8 mouse cellular contexts compared by ENCODE assay signal in the genomic region with DNA sequence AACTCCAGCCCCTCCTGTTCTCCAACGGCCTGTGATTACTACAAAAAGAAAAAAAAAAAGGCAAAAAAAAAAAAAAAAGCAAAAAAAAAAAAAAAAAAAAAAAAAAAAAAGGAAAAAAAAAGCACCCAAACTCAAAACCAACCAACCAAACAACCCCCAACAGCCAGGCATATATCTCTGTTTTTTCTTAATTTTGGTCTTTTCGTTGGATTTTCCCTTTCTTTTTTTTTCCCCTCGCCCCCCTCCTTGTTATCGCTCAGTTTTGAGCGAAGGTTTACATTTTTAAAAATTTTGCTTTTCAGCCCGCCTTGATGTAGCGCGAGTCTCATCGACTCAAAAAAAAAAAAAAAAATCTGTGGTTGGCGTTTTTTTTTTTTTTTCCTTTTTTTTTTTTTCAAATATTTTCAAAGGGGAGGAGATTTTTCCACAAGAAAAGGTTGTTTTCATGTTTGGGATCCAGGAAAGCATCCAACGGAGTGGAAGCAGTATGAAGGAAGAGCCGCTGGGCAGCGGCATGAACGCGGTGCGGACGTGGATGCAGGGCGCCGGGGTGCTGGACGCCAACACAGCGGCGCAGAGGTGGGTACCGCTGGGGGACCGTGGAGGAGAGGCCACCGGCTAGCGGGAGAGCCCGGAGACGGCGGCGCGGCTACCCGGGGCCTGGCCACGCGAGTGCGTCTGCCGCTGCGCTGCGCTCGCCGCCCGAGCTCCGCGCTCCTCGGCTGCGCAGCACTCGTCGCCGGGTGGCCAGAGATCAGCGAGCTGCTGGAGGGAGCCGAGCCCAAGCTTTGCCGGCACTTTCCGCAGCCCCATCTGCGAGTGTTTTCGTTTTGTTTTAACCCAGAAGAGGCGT. TPM values are rescaled to one million over a fixed set of nuclear protein-coding genes. Genes with fewer than 3 reads are reported as not detected.
DNase-seq lines count a peak whose midpoint lies in the region; ATAC-seq and TF ChIP-seq lines count a peak whose summit lies in the region.

No protein-coding gene starts in this region.

- ATAC-seq in kidney, embryonic 15.5 days (replicated peaks; ENCODE audit: low FRiP score): peak; percentile 19; the same call in 1 of the 2 replicates
- peak; percentile 13; the same call in 1 of the 2 replicates for ATAC-seq in lung, postnatal 0 days

- no peaks in the 10 kb centered on the region; the same call in 1 of the 2 replicates for H3K36me3 ChIP-seq in heart, embryonic 10.5 days
- peaks cover 3% of the 10 kb centered on the region; the same call in 1 of the 2 replicates for H3K36me3 ChIP-seq in kidney, embryonic 15.5 days
- no peaks in the 10 kb centered on the region for H3K36me3 ChIP-seq in lung, postnatal 0 days (ENCODE audit: insufficient read depth, low read length)

- no peaks in the 10 kb centered on the region for H3K9me3 ChIP-seq in heart, embryonic 10.5 days
- H3K9me3 ChIP-seq in kidney, embryonic 15.5 days (replicated peaks): no peaks in the 10 kb centered on the region
- H3K9me3 ChIP-seq in lung, postnatal 0 days (ENCODE audit: low read length): no peaks in the 10 kb centered on the region

- H3K27me3 ChIP-seq in heart, embryonic 10.5 days (ENCODE audit: insufficient read depth, poor library complexity, severe bottlenecking): peaks cover 75% of the 10 kb centered on the region
- H3K27me3 ChIP-seq in kidney, embryonic 15.5 days: peaks cover 71% of the 10 kb centered on the region
- peaks cover 56% of the 10 kb centered on the region for H3K27me3 ChIP-seq in lung, postnatal 0 days (replicated peaks; ENCODE audit: insufficient read depth, low read length)

- WGBS in heart, embryonic 10.5 days: under 1% methylated on average over 55 of the region's 55 CpGs
- under 1% methylated on average over 55 of the region's 55 CpGs for WGBS in kidney, embryonic 15.5 days
- WGBS in lung, postnatal 0 days: under 1% methylated on average over 52 of the region's 55 CpGs

- H3K4me1 ChIP-seq in heart, embryonic 10.5 days: peaks cover 35% of the 10 kb centered on the region
- H3K4me1 ChIP-seq in kidney, embryonic 15.5 days: peaks cover 54% of the 10 kb centered on the region
- 0 out of 2 replicates have a peak, but pooled peaks cover 5% of the 10 kb centered on the region for H3K4me1 ChIP-seq in lung, postnatal 0 days (ENCODE audit: insufficient read depth, low read depth, low read length)

- TF ChIP-seq CTCF in lung, postnatal 0 days (IDR thresholded peaks at IDR 0.05): no peak

- H3K4me2 ChIP-seq in kidney, embryonic 15.5 days: peak overlapping the region; percentile 87
- H3K4me2 ChIP-seq in lung, postnatal 0 days (replicated peaks; ENCODE audit: low read depth, low read length): peak overlapping the region; percentile 74

- H3K9ac ChIP-seq in kidney, embryonic 15.5 days: peak overlapping the region; percentile 66
- peak overlapping the region; percentile 36; the same call in 1 of the 2 replicates for H3K9ac ChIP-seq in lung, postnatal 0 days (replicated peaks; ENCODE audit: low read depth)

- no peak for TF ChIP-seq EP300 in lung, postnatal 0 days (IDR thresholded peaks at IDR 0.05)

- peak overlapping the region; percentile 84 for H3K27ac ChIP-seq in heart, embryonic 10.5 days
- H3K27ac ChIP-seq in kidney, embryonic 15.5 days: peak overlapping the region; percentile 89
- no peak overlapping the region for H3K27ac ChIP-seq in lung, postnatal 0 days (ENCODE audit: low read length)

- DNase-seq in 3T3-L1 (ENCODE audit: low read depth, low spot score) (peak; percentile 69), R1 (ENCODE audit: low read depth, low spot score) (peak; percentile 63)
- DNase-seq in embryo, embryonic 11 days: peak; percentile 85
- no peak for DNase-seq in heart, embryonic 10.5 days (ENCODE audit: low spot score)
- peak; percentile 33 for DNase-seq in lung, postnatal 0 days (ENCODE audit: low spot score)
- peak; percentile 56 for DNase-seq in right cerebral cortex, postnatal 25 days
- no peak for DNase-seq in natural killer cell, adult 2 months (ENCODE audit: low spot score in 2 of 2)

- H3K4me3 ChIP-seq in heart, embryonic 10.5 days: peak overlapping the region; percentile 71
- peak overlapping the region; percentile 66 for H3K4me3 ChIP-seq in kidney, embryonic 15.5 days (replicated peaks)
- peak overlapping the region; percentile 34 for H3K4me3 ChIP-seq in lung, postnatal 0 days (ENCODE audit: low read depth, low read length)

RNA-seq across cellular contexts. Expression of a gene that starts 0.8 kb away (rescaled TPM):
- 7.6 and 17.9 TPM in 2 replicates for polyA plus RNA-seq in heart, embryonic 10.5 days (2016; fragmentation: Nextera tagmentation; extraction: Ambion mirVana)
- polyA plus RNA-seq in kidney, embryonic 15.5 days (2015; fragmentation: Nextera tagmentation; extraction: Ambion mirVana): 22.8 and 24.1 TPM in 2 replicates
- 8.8 and 9.1 TPM in 2 replicates for polyA plus RNA-seq in lung, postnatal 0 days (2015; fragmentation: Nextera tagmentation; extraction: Ambion mirVana)

Comparison
In these comparisons a context has a peak if more than half of its experiments do, and no peak if none do; other contexts are left out.
1. DNase-seq: peak in 3T3-L1 (single experiment), R1 (single experiment), embryo, embryonic 11 days (single experiment), lung, postnatal 0 days (single experiment) and right cerebral cortex, postnatal 25 days (single experiment); none in heart, embryonic 10.5 days (single experiment) and natural killer cell, adult 2 months (0 of 2).
2. Peak in every context shown above with its lines, with median percentiles within 50 percentile points of each other: H3K4me3 ChIP-seq.